Mouse (Mus musculus): Measurements from ENCODE around the gene Smg7.
A peak's percentile ranks its signal among the peaks of the same experiment; 100 is the strongest.
"Not testable (repeated sequence)": the region's sequence is repeated elsewhere in the genome, so short reads cannot be mapped to it uniquely, and the experiment has no call there.

The Smg7 gene

DNA sequence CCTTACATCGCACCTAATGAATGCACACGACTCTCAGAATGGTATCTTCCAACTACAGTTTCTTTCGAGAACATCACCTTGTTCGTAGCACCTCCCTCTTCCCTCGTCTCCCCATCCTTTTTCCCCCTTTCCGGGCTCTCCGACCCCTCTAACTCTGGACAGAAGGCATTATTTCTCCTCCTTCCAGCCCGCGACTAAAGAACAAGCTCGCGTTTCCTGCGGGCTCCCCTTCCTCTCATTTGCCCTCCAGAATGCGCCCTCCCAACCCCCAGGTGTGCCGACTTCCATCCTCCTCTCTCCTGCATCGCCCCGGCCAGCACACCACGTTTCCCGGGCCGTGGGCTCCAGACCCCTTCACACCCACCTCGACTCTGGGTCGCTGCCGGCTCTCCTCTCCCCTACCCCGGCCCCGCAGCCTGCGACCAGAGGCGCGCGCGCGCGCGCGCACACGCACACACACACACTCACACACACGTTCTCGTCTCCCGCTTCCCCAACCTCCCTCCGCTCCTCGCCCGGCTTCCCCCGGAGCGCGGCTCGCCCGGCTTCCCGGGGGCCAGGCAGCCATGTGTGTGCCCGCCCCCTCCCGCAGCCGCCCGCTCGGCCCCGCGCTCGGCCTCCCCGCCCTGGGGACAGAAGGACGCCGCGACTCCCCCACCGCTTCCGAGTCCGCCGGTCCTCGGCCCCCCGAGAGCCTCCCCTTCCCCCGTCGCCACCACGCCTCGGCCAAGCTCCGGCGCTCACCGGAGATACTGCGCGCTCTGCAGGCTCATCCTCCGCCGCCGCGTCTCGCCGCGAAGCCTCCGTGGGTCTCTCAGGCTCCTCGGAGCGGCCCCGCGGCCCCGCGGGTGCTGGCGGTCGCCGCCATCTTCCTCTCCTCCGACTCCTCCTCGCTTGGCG, at the start of gene Smg7:
Gene Smg7 (minus strand): TSS at position 882 of the 900 bp plus-strand sequence.
- peak; percentile 11 to 66 for DNase-seq (ENCODE audit: low read depth in 2 of 2, low spot score in 2 of 2)

DNA sequence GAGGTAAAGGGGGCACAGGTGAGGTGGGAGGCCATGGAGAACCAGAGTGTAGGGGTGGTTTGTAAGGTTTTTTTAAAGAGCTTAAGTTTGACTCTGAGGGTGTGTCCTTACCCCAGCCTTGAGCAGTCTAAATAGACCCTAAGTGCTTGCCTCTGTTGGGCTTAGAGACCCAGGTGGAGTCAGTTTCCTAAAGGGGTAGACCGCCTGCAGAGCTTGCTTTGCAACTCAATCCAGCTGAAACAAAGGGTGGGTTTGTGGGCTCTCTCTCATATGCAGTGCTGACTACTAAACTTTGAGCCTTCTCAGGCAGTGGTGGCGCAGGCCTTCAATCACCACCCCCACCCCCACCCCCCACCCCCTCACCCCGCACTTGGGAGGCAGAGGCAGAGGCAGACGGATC, 40.5 kb upstream of the Smg7 start:
- DNase-seq (ENCODE audit: low read depth in 2 of 2, low spot score in 2 of 2) = no peak

DNA sequence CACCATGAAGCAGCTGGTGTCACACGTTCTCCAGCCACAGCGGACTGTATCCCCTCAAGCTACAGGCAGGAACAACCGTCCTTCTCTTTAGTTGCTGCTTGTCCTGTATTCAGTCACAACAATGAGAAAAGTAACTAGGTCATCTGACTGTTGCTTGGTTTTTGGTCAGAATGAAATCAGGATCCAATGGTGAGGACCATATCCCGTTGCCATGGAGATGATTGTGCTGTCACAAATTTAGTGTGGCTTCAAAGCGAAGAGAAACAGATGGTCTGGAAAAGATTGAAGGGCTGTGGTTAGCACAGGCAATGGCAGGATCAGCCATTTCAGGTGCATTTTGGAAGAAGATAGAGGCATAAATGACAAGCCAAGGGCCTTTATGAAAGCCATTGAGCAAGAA, 33.9 kb upstream of the Smg7 start:
- no peak for DNase-seq (ENCODE audit: low read depth in 2 of 2, low spot score in 2 of 2)

DNA sequence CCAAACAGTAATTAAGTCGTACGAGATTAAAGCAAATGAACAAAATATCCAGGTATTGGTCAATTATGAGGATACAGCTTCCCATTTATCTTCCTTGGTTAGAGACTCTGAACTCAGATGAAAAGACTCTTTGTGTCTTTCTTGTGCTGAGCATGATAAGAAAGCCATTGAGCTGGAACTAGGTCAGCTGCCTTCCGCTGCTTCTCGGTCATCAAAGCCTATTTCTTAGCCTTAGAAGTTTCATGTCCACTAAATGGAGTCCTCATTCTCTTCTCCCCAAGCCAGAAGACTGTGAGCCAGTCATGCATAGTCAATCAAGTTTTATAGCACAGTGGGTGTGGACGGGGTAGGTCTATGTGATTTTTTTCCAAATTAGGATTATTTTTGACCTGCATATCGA, 33.0 kb upstream of the Smg7 start:
- DNase-seq (ENCODE audit: low read depth in 2 of 2, low spot score in 2 of 2) = no peak

DNA sequence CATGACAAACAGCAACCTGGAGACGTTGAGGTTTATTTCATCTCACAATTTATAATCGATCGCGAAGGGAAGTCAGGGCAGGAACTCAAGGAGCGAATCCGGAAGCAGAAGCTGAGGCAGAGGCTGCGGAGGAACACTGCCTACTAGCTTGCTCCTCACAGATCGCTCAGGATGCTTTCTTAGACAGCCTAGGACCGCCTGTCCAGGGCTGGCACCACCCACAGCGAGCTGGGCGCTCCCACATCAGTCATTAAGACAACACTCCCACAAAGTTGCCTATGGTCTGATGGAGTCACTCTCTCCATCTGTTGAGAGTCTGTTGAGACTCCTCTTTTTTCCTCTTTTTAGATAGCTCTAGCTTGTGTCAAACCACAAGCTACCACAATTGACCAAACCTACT, 31.5 kb upstream of the Smg7 start:
- no peak for DNase-seq (ENCODE audit: low read depth in 2 of 2, low spot score in 2 of 2)

DNA sequence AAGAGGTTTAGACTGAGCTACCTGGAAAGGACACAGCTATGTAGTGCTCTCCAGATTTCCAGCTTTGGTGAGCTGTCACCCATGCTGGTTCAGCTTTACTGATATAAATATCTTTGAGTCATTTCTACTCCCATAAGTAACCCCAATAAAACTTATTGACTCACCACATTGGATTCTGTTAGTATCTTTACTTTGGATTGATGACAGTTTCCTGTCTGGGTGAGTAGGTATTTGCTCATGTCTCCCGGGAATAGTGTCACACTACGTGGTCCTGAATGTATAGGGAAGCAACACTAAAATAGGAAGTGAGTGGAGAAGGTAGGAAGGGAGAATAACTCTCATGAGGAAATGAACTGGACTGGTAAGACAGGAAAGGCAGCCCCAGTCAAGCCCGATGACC, 19.3 kb upstream of the Smg7 start:
- no peak for DNase-seq (ENCODE audit: low read depth in 2 of 2, low spot score in 2 of 2)

DNA sequence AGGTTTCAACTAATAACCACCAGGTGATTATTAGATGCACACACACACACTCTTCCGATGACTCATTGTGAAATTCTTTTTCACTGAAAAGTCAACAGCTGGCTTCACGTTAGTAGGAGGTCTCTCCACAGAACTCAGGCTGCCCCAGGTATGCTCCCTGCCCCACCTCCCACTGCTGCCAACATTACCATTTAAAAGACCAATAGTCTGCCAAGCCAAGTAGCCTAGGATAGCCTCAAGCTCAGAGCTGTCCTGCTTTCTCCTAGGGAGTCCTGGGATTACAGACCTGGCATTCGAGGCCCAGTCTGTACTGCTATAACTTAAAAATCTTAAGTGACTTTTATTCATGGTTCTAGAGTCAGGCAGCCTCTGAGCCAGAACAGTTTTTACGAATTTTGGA, 15.2 kb upstream of the Smg7 start:
- DNase-seq (ENCODE audit: low read depth in 2 of 2, low spot score in 2 of 2) = no peak

DNA sequence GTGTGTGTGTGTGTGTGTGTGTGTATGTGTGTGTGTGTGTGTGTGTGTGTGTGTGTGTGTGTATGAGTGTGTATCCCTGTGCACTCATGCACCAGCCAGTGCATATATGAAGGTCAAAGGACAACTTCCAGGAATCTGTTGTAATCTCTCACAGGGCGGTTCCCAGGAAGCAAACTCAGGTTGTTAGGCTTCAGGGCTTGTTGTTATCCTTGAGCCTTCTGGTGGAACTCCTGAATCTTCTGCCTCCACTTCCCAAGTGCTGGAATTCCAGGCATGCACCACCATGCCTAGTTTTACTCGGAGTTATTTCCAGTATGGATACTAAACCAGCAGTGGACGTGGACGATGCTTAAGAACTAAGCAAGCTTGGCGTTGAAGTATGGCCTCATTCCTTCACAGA, 14.5 kb upstream of the Smg7 start:
- no peak for DNase-seq (ENCODE audit: low read depth in 2 of 2, low spot score in 2 of 2)

DNA sequence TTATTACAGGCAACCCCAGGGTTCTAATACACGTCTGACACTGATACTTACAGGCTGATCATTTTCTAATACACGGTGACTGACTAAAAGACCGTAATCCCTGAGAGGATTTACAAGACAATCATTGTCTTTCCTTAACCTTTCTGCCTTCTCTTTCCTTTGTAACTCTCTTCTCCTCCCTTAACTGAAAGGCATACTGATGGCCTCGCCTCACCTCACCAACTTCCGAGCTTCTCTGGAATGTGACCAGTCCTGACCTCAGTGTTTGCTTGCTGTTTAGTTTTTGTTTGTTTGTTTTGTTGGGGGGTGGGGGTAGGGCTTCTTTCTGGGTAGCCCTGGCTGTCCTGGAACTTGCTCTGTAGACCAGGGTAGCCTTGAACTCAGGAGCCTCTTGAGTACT, 13.3 kb upstream of the Smg7 start:
- DNase-seq (ENCODE audit: low read depth in 2 of 2, low spot score in 2 of 2) = no peak

DNA sequence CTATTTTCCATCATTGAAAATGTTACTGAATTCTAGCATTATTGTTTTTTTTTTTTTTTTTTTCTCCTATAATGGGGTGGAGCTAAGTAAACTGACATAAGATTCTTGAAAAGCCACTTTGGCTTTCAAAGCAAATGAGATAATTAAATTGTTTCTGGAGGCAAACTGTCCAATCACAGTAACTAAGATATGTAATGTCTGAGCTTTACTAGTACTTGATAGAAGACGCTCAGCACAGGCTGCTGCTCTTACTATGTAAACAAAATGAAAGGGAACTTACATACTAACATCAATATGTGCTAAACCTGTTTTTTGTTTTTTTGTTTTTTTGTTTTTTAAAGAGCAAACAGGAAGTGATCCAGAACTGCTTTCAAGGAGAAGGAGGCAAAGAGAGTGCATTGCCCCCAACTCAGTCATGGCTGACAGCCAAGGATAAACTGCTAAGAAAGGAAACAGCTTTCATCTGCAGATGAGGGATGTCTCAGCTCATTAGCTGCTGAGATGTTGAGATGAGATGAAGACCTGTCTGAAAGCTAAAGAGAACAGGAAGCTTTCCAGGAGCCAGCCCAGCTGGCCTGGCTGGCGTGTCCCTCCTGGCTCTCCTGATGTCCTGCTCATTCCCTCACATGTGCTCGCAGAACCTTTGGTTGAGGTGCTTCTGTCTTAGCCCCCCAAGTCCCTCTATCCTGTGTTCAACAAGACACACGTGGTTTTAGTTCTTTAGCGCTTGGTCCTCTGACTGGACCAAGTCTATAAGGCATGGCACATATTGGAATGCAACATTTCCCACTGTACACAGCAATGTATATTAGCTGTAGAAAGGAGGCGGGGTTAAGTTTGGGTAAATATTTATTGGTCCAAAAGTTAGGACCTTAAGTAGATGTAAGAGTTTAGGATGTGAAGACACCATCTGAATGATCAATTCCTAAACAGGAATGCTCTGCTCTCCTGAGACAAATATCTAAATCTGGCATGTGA, 11.3 kb upstream of the Smg7 start:
- no peak for DNase-seq (ENCODE audit: low read depth in 2 of 2, low spot score in 2 of 2)

DNA sequence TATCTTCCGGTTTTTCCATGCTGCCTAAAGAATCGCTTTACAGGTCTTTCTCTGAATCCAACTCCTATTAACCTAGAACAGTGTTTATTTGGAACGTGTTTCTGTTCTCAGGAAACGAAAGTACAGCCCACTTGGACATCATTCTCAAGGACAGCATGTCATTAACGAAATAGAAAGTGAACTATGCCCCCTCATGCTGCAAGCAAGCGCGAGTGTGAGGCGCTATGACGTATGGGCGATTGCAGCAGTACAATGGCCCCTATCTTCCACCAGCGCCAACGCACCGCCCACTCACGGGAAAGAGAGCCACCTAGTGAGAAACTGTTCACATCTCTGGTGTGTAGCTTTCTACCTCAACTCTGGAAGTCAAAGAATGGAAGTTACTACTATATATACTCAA, 2.0 kb upstream of the Smg7 start:
- peak; percentile 83 to 86 for DNase-seq (ENCODE audit: low read depth in 2 of 2, low spot score in 2 of 2)

DNA sequence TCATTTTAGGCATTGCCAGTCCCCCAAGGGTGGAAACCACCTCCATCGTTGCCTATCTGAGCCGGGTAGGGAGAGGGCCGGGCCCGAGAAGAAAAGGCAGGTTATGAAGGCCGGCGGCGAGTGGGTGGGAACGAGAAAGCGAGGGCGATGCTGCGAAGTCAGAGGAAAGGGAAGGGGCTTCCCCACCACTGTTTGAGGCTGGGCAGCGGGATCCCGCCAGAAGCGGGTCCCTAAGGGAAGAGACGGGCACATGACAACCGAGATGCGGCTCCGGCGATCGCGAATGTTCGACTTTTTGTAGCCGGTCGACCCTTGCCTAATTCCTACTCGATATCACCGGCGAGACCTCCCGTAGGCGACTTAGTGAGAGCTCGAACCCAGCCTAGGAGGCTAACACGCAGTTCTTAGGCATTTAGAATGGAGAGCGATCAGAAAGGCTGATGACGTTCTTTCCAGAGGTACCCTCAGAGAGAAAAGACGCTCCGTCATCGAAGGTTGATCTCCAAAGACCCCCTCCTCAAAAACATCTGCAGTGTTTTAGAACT, 1.2 kb upstream of the Smg7 start:
- no peak for DNase-seq (ENCODE audit: low read depth in 2 of 2, low spot score in 2 of 2)

DNA sequence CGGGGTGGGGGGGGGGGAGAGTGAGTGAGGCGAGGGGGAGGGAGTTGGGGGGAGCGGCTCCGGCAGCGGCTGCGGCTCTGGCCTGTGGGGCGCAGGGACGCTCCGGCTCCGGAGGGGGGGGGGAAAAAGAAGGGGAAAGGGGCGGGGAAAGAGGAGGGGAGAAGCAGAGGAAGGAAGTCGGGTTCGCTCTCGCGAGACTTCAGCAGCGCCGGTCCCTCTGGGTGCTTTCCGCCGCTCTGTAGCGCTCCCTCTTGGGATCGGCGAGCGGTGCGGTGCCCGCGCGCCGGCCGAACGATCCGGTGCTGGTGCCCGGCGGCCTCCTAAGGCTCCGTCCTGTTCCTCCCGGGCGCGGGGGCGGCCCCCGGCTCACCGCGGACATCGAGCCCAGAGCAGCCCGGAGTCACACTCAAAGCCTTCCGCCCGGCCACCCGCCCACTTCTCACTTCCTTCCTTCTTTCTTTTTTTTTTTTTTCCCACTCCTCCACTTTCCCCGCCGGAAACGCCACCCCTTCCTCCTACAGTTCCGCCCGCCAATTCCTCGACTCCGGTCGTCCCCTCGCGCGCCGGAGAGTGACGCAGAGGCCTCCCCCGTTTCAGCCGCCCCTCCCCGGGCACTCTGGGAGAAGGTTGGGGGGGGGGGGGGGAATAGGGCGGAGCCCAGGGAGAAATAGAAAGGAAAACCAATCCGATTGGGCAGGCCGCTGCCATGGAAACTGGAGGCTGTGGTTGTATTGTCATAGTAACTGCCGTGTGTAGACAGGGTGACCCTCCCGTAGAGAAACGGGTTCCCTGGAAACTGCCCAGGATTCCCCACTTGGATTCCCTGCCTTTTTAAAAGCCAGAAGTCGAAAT, 445 bp upstream of the Smg7 start:
- peak; percentile 91 to 92 for DNase-seq (ENCODE audit: low read depth in 2 of 2, low spot score in 2 of 2)

DNA sequence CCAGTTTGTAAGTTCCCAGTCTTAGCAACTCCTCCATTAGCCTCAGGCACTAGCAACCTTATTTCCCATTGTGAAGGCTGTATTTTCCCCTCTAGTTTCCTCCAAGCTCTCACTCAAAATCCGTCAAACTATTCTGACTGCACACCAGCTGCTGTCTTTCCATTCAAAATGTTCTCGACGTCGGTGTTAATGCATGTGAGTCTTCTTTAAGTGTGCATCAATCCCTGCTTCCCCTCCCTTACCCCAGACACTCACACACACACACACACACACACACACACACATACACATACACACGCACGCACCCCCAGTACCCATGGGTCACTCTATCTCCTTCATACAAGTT, 1.1 kb downstream of the Smg7 start:
- no peak for DNase-seq (ENCODE audit: low read depth in 2 of 2, low spot score in 2 of 2)

DNA sequence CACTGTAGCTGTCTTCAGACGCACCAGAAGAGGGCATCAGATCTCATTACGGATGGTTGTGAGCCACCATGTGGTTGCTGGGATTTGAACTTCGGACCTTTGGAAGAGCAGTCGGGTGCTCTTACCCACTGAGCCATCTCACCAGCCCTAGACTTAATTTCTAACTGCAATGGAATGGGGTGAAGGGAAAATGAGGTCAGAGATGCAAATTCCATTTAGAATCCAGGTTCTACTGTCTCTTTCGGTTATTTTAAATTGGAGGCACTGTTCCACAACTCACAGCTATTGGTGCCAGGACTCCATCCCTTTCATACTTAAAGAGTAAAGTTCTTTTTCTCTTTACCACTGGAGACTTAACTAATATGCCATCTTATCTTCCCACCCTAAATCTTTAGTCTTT, 14.4 kb downstream of the Smg7 start:
- DNase-seq (ENCODE audit: low read depth in 2 of 2, low spot score in 2 of 2) = not testable (repeated sequence)

DNA sequence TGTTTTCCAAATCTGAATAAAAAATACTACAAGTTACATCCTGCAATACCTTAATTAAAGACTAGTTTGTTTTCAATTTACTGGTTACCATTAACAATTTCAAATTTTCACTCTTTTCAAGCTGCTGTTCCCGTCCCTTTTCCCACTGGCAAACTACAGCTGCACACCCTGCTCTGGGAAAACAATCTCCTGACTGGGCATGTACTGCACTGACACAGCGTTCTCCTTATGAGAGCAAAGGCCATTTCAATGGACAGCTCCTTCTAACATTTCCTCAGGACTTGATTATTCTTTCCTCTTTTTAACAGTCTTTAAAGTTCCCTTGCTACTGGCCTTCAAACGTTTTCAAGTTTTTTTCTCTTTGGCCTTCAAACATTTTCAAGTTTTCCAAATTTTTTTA, 31.4 kb downstream of the Smg7 start:
- no peak for DNase-seq (ENCODE audit: low read depth in 2 of 2, low spot score in 2 of 2)

DNA sequence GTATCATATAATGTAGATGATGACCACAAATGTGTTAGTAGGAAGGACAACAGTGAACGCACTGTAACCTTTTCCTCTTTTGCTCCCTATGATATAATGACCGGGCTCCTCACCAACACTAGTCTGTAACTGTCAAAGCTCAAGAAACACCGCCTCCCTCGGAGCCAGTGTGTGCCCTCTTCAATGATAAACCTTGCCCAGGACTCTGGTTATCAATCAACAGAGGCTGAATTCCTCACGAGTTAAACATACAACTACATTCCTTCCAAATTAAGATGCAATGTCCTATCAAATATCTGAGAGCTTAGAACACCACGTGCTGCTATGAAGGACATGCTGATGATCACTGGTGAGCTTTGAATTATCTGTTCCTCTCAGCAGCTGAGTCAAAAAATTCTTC, 32.5 kb downstream of the Smg7 start:
- DNase-seq (ENCODE audit: low read depth in 2 of 2, low spot score in 2 of 2) = no peak

DNA sequence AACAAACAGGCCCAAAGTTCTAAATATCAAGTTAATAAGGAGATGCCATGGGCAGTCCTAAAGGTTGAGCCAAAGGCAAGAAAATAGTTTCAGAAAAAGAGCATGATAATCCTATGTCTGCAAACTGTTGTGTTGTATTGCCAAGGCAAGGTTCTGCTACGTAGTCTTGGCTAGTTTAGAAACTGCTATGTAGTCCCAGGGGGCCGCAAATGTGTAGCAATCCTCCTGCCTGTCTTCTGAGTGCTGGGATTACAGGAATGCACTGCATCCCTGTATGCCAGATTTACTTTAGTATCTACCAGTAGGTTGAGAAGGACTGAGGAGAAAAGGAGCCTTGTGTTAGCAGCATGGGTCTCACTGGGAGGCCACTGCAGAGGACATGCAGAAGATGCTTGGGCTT, 55.6 kb downstream of the Smg7 start:
- DNase-seq (ENCODE audit: low read depth in 2 of 2, low spot score in 2 of 2) = no peak

DNA sequence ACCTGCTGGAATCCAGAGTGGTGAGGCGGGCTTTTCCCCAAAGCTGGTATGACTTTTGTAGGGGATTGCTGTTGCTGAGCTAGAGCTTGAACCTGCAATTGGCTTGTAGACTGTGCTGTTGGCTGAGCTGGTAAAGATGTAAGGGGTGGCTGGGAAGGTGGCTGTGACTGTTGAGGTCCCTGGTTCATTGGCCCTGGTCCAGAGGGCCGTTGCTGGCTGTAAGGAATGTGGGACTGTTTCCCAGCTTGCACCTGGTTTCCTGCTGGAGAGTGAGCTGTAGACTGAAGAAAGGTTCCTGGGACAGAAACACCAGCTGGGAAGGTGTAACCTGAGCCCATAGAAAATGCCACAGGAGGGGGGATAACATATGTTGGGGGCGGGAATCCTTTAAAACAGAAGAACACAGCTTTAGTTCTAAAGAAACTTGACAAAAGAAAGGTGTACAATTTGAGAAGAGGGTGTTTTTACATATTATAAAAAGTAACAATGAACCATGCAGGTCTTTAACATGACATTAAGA, 57.2 kb downstream of the Smg7 start:
- no peak for DNase-seq (ENCODE audit: low read depth in 2 of 2, low spot score in 2 of 2)

DNA sequence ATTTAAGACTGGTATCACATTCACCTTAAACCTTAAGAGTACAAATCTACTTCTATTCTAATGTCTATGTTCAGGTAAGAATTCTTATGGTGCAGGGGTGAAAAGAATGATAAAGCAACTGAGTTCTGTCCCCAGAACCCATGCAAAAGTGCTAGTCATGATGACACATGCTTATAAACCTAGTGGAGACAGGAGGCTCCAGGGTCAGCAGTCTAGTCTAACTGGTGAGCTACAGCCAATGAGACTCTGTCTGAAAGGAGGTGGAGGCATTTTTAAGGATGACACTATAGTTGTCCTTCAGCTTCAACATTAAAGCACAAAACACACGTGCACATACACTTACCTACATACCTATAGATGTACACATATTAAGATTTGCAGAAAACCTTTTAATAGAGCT, 57.8 kb downstream of the Smg7 start:
- DNase-seq (ENCODE audit: low read depth in 2 of 2, low spot score in 2 of 2) = no peak

DNA sequence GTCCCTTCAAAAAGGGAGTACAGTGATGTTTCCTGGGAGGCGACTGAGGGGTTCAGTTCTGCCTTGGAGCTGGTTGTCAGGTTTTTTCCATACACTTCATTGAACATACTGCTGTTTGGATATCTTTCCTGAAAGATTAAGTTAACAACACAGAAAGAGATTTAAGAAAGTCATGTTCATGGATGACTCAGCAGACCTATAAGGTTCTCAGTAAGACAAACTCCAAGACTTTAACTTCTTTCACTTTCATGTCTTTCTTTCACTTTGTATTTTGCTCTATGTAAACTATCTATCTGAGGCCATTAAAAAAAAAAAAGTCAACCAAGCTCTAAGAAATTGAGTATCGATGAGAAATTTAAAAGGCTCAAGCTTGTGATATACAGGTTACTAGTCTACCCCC, 61.4 kb downstream of the Smg7 start:
- no peak for DNase-seq (ENCODE audit: low read depth in 2 of 2, low spot score in 2 of 2)
